Mouse (Mus musculus) cerebellum, postnatal 14 days (tissue): ENCODE results near the gene Aifm3.

ENCODE experiments used
- DNase-seq, 2 experiments: peaks; one replicate each; pipeline ENCODE4 v3.0.0; 2021; ENCODE audit warnings: mixed read lengths in 2 of 2

The Aifm3 gene

GRCm38 (mm10) chr16:17489469-17490111 is at the start of gene Aifm3:
Aifm3 (plus strand) TSS chr16:17489611.
- DNase-seq: peak; percentile 53 to 74

GRCm38 (mm10) chr16:17451541-17452372 is 37.7 kb upstream of the Aifm3 start, which contains the start of gene Crkl:
Crkl (plus strand) TSS chr16:17451987.
- DNase-seq: peak; percentile 98 to 99

- DNase-seq: peak; percentile 67 to 70
Measured at GRCm38 (mm10) chr16:17452373-17452715, 37.1 kb upstream of the Aifm3 start.

- DNase-seq: no peak
Measured at GRCm38 (mm10) chr16:17456901-17457300, 32.5 kb upstream of the Aifm3 start.

GRCm38 (mm10) chr16:17460254-17460653 is 29.2 kb upstream of the Aifm3 start:
- peak; percentile 33 to 48 for DNase-seq

- DNase-seq: no peak
Measured at GRCm38 (mm10) chr16:17461596-17461995, 27.8 kb upstream of the Aifm3 start.

- DNase-seq: no peak
Measured at GRCm38 (mm10) chr16:17463184-17463583, 26.2 kb upstream of the Aifm3 start.

- DNase-seq: no peak
Measured at GRCm38 (mm10) chr16:17466875-17467663, 22.3 kb upstream of the Aifm3 start.

GRCm38 (mm10) chr16:17472498-17472897 is 16.9 kb upstream of the Aifm3 start:
- no peak for DNase-seq

- DNase-seq: peak; percentile 65 to 66
Measured at GRCm38 (mm10) chr16:17474091-17474490, 15.3 kb upstream of the Aifm3 start.

- DNase-seq: no peak
Measured at GRCm38 (mm10) chr16:17474761-17475160, 14.7 kb upstream of the Aifm3 start.

- no peak for DNase-seq
Measured at GRCm38 (mm10) chr16:17475326-17475725, 14.1 kb upstream of the Aifm3 start.

- no peak for DNase-seq
Measured at GRCm38 (mm10) chr16:17478331-17478943, 11.0 kb upstream of the Aifm3 start.

- no peak for DNase-seq
Measured at GRCm38 (mm10) chr16:17481465-17481864, 7.9 kb upstream of the Aifm3 start.

GRCm38 (mm10) chr16:17486505-17486904 is 2.9 kb upstream of the Aifm3 start:
- DNase-seq: peak in 1 of 2 experiments; percentile 50

- peak; percentile 48 to 67 for DNase-seq
Measured at GRCm38 (mm10) chr16:17488478-17489468, 638 bp upstream of the Aifm3 start.

GRCm38 (mm10) chr16:17491154-17491553 is 1.7 kb downstream of the Aifm3 start:
- peak; percentile 48 to 56 for DNase-seq

GRCm38 (mm10) chr16:17491896-17492561 is 2.6 kb downstream of the Aifm3 start:
- DNase-seq: peak; percentile 77 to 78

GRCm38 (mm10) chr16:17496499-17497305 is 7.3 kb downstream of the Aifm3 start:
- peak; percentile 81 to 85 for DNase-seq
